Mouse (Mus musculus): ENCODE measurements around the gene BC117090. TPM values are rescaled to one million over a fixed set of nuclear protein-coding genes. Genes with fewer than 3 reads are reported as not detected.
A peak's percentile ranks its signal among the peaks of the same experiment; 100 is the strongest.
"Not testable (repeated sequence)": the region's sequence is repeated elsewhere in the genome, so short reads cannot be mapped to it uniquely, and the experiment has no call there.

The BC117090 gene
- polyA plus RNA-seq (2014; fragmentation: Nextera tagmentation; extraction: Ambion mirVana), result not detected in 2 replicates

GRCm38 (mm10) chr16:36334232-36334631 lies at the start of gene BC117090:
Gene BC117090 (minus strand): TSS chr16:36334332.
- no peak within 1 kb of the TSS for H3K27ac ChIP-seq (ENCODE audit: low read depth)
- ATAC-seq (ENCODE audit: insufficient read depth), result no peak
- DNase-seq, result no peak
- no peak within 1 kb of the TSS for H3K9ac ChIP-seq
- no peaks in the 10 kb centered on the region for H3K9me3 ChIP-seq (ENCODE audit: low read depth, low read length)
- no peak for TF ChIP-seq CTCF (IDR thresholded peaks at IDR 0.05; ENCODE audit: low read depth)
- no peak within 1 kb of the TSS for H3K4me3 ChIP-seq (ENCODE audit: low read depth, low read length)
- WGBS, result 71% methylated on average over 3 of the region's 3 CpGs
- H3K4me2 ChIP-seq, result no peak within 1 kb of the TSS
- no peaks in the 10 kb centered on the region for H3K27me3 ChIP-seq (ENCODE audit: insufficient read depth, low read length)
- H3K4me1 ChIP-seq (ENCODE audit: insufficient read depth), result no peaks in the 10 kb centered on the region
- no peaks in the 10 kb centered on the region for H3K36me3 ChIP-seq (ENCODE audit: insufficient read depth)

- not testable (repeated sequence) for ATAC-seq (ENCODE audit: insufficient read depth); H3K36me3 ChIP-seq (ENCODE audit: insufficient read depth)
- WGBS, result 73% methylated on average over 3 of the region's 3 CpGs
Measured at GRCm38 (mm10) chr16:36367648-36368047, 33.5 kb upstream of the BC117090 start, which contains the start of gene BC100530. Gene BC100530 (minus strand): TSS chr16:36367748.

GRCm38 (mm10) chr16:36337171-36337570 lies 3.0 kb upstream of the BC117090 start:
- Histone ChIP-seq H3K4me3 (ENCODE audit: low read depth, low read length) (no peak overlapping the region), H3K9ac (no peak overlapping the region), H3K9me3 (ENCODE audit: low read depth, low read length) (no peaks in the 10 kb centered on the region), H3K27me3 (ENCODE audit: insufficient read depth, low read length) (no peaks in the 10 kb centered on the region), H3K4me2 (no peak overlapping the region), H3K4me1 (ENCODE audit: insufficient read depth) (no peaks in the 10 kb centered on the region), H3K36me3 (ENCODE audit: insufficient read depth) (no peaks in the 10 kb centered on the region), H3K27ac (ENCODE audit: low read depth) (no peak overlapping the region)
- no peak for TF ChIP-seq CTCF (IDR thresholded peaks at IDR 0.05; ENCODE audit: low read depth)
- peak; percentile 24 for DNase-seq
- 53% methylated on average over 2 of the region's 2 CpGs for WGBS
- ATAC-seq (ENCODE audit: insufficient read depth), result no peak

More at GRCm38 (mm10) chr16:36367648-36368047, 33.5 kb upstream of the BC117090 start, which contains the start of gene BC100530:
- not testable (repeated sequence) for H3K27ac ChIP-seq (ENCODE audit: low read depth); H3K9ac ChIP-seq; DNase-seq; H3K9me3 ChIP-seq (ENCODE audit: low read depth, low read length); H3K27me3 ChIP-seq (ENCODE audit: insufficient read depth, low read length); H3K4me2 ChIP-seq; H3K4me1 ChIP-seq (ENCODE audit: insufficient read depth); H3K4me3 ChIP-seq (ENCODE audit: low read depth, low read length)

- H3K9ac ChIP-seq, result no peak overlapping the region
- no peak for DNase-seq
- no peak overlapping the region for H3K4me3 ChIP-seq (ENCODE audit: low read depth, low read length)
- ATAC-seq (ENCODE audit: insufficient read depth), result no peak
- H3K27me3 ChIP-seq (ENCODE audit: insufficient read depth, low read length), result no peaks in the 10 kb centered on the region
- no peak overlapping the region for H3K4me2 ChIP-seq
- TF ChIP-seq CTCF (IDR thresholded peaks at IDR 0.05; ENCODE audit: low read depth), result no peak
- no peaks in the 10 kb centered on the region for H3K36me3 ChIP-seq (ENCODE audit: insufficient read depth)
- no peaks in the 10 kb centered on the region for H3K4me1 ChIP-seq (ENCODE audit: insufficient read depth)
- H3K27ac ChIP-seq (ENCODE audit: low read depth), result no peak overlapping the region
- H3K9me3 ChIP-seq (ENCODE audit: low read depth, low read length), result no peaks in the 10 kb centered on the region
Measured at GRCm38 (mm10) chr16:36319286-36319685, 14.8 kb downstream of the BC117090 start.

GRCm38 (mm10) chr16:36316111-36316510 lies 18.0 kb downstream of the BC117090 start:
- H3K27me3 ChIP-seq (ENCODE audit: insufficient read depth, low read length); ATAC-seq (ENCODE audit: insufficient read depth); H3K36me3 ChIP-seq (ENCODE audit: insufficient read depth); H3K9ac ChIP-seq; H3K4me2 ChIP-seq; DNase-seq; H3K9me3 ChIP-seq (ENCODE audit: low read depth, low read length); H3K27ac ChIP-seq (ENCODE audit: low read depth); H3K4me3 ChIP-seq (ENCODE audit: low read depth, low read length); H3K4me1 ChIP-seq (ENCODE audit: insufficient read depth): not testable (repeated sequence)
- whole genome bisulfite sequencing, result 75% methylated on average over 6 of the region's 6 CpGs

GRCm38 (mm10) chr16:36307631-36308030 lies 26.5 kb downstream of the BC117090 start:
- TF ChIP-seq CTCF (IDR thresholded peaks at IDR 0.05; ENCODE audit: low read depth), result no peak
- no peak for DNase-seq
- H3K4me3 ChIP-seq (ENCODE audit: low read depth, low read length), result no peak overlapping the region
- no peaks in the 10 kb centered on the region for H3K4me1 ChIP-seq (ENCODE audit: insufficient read depth)
- 65% methylated on average over 4 of the region's 4 CpGs for WGBS
- no peaks in the 10 kb centered on the region for H3K27me3 ChIP-seq (ENCODE audit: insufficient read depth, low read length)
- no peaks in the 10 kb centered on the region for H3K9me3 ChIP-seq (ENCODE audit: low read depth, low read length)
- no peak overlapping the region for H3K4me2 ChIP-seq
- ATAC-seq (ENCODE audit: insufficient read depth), result no peak
- no peaks in the 10 kb centered on the region for H3K36me3 ChIP-seq (ENCODE audit: insufficient read depth)
- no peak overlapping the region for H3K27ac ChIP-seq (ENCODE audit: low read depth)
- no peak overlapping the region for H3K9ac ChIP-seq

- 82% methylated on average over 4 of the region's 4 CpGs for WGBS
- H3K36me3 ChIP-seq (ENCODE audit: insufficient read depth), result no peaks in the 10 kb centered on the region
- H3K4me2 ChIP-seq, result no peak overlapping the region
- ATAC-seq (ENCODE audit: insufficient read depth) (no peak), DNase-seq (no peak)
- H3K9me3 ChIP-seq (ENCODE audit: low read depth, low read length), result no peaks in the 10 kb centered on the region
- TF ChIP-seq CTCF (IDR thresholded peaks at IDR 0.05; ENCODE audit: low read depth), result no peak
- no peaks in the 10 kb centered on the region for H3K27me3 ChIP-seq (ENCODE audit: insufficient read depth, low read length)
- no peak overlapping the region for H3K27ac ChIP-seq (ENCODE audit: low read depth)
- no peaks in the 10 kb centered on the region for H3K4me1 ChIP-seq (ENCODE audit: insufficient read depth)
- H3K9ac ChIP-seq, result no peak overlapping the region
- no peak overlapping the region for H3K4me3 ChIP-seq (ENCODE audit: low read depth, low read length)
Measured at GRCm38 (mm10) chr16:36289140-36289539, 45.0 kb downstream of the BC117090 start.

GRCm38 (mm10) chr16:36276796-36277195 lies 57.3 kb downstream of the BC117090 start, which contains the start of gene Stfa1:
Gene Stfa1 (plus strand): TSS chr16:36276951.
- DNase-seq; ATAC-seq (ENCODE audit: insufficient read depth); H3K27ac ChIP-seq (ENCODE audit: low read depth); H3K4me1 ChIP-seq (ENCODE audit: insufficient read depth); H3K27me3 ChIP-seq (ENCODE audit: insufficient read depth, low read length); H3K9me3 ChIP-seq (ENCODE audit: low read depth, low read length); H3K4me3 ChIP-seq (ENCODE audit: low read depth, low read length); H3K4me2 ChIP-seq; H3K9ac ChIP-seq; H3K36me3 ChIP-seq (ENCODE audit: insufficient read depth): not testable (repeated sequence)
- WGBS, result 86% methylated on average over 4 of the region's 4 CpGs

Other genes with a start within 250 kb of the BC117090 start
- not detected in 2 replicates for gene Csta1, start 203.1 kb downstream of the BC117090 start, polyA plus RNA-seq (2014; fragmentation: Nextera tagmentation; extraction: Ambion mirVana)
- not detected in 2 replicates for gene Stfa2l1, start 177.5 kb downstream of the BC117090 start, polyA plus RNA-seq (2014; fragmentation: Nextera tagmentation; extraction: Ambion mirVana)
- 0.70 and 2.7 TPM in 2 replicates for gene Gm5483, start 150.1 kb downstream of the BC117090 start, polyA plus RNA-seq (2014; fragmentation: Nextera tagmentation; extraction: Ambion mirVana)
- gene Gm5416, start 123.9 kb downstream of the BC117090 start, polyA plus RNA-seq (2014; fragmentation: Nextera tagmentation; extraction: Ambion mirVana), result not detected in 2 replicates
- gene 2010005H15Rik, start 112.9 kb downstream of the BC117090 start, polyA plus RNA-seq (2014; fragmentation: Nextera tagmentation; extraction: Ambion mirVana), result 0.34 TPM in 1 of 2 replicates, not detected in the other
- 0.86 and 5.4 TPM in 2 replicates for gene Stfa1, start 57.4 kb downstream of the BC117090 start, polyA plus RNA-seq (2014; fragmentation: Nextera tagmentation; extraction: Ambion mirVana)
- gene BC100530, start 33.4 kb upstream of the BC117090 start, polyA plus RNA-seq (2014; fragmentation: Nextera tagmentation; extraction: Ambion mirVana), result 4.2 TPM in 1 of 2 replicates, not detected in the other
- gene Stfa2, start 74.1 kb upstream of the BC117090 start, polyA plus RNA-seq (2014; fragmentation: Nextera tagmentation; extraction: Ambion mirVana), result not detected in 2 replicates
- 1.5 TPM in 1 of 2 replicates, not detected in the other for gene Stfa3, start 121.1 kb upstream of the BC117090 start, polyA plus RNA-seq (2014; fragmentation: Nextera tagmentation; extraction: Ambion mirVana)
- gene Casr, start 227.8 kb upstream of the BC117090 start, polyA plus RNA-seq (2014; fragmentation: Nextera tagmentation; extraction: Ambion mirVana), result 0.08 TPM in 1 of 2 replicates, not detected in the other